In the genomic region with DNA sequence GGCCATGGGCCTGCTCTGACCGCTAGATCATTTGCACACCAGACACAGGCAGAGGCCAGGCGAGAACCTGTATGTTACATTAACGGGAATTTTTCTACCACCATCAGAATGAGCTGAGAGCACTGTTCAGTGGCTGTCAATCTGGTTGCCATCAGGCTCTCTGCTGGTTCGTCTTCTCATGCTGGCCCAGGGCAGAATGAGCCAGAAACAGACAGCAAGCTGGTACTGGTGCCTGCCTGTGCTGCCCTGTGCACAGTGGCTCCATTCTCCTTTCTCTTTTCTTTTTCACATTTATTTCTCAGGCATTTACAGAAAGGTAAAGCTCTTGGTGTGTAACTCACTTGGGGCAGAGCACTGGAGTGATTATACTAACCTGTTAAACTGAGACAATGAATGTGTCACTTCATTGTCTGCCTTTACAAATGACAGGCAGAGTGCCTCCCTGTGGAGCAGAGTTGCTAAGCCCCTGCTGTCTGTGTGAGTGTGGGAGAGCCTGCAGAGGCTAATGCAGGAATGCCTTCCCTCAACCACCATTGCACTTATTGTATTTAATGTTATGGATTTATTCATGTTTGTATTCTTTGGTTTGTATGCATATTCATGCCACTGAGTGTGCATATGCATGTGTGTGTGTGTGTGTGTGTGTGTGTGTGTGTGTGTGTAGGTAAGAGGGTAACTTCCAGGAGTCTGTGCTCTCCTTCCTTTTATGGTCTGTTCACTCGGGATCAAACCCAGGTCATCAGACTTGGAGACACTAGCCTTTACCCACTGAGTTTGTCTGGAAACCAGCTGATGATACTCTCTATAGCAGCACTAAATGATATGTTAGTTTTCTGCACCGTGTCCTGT, we compare ENCODE assay signal across 18 mouse cellular contexts. TPM values are rescaled to one million over a fixed set of nuclear protein-coding genes. Genes with fewer than 3 reads are reported as not detected.
A peak's percentile ranks its signal among the peaks of the same experiment; 100 is the strongest.
DNase-seq lines count a peak whose midpoint lies in the region; ATAC-seq and TF ChIP-seq lines count a peak whose summit lies in the region.
"Had no signal": no experiment of that assay in that cellular context is flagged by ENCODE, and none has a peak within 500 bp of the region (broad histone marks: within the 10 kb centered on the region; RNA-seq: fewer than 3 reads in every experiment).

No protein-coding gene starts in this region.

- no peaks in the 10 kb centered on the region for H3K36me3 ChIP-seq in forebrain, postnatal 0 days (ENCODE audit: insufficient read depth)
- H3K36me3 ChIP-seq in midbrain, postnatal 0 days (ENCODE audit: insufficient read depth, low read length), result no peaks in the 10 kb centered on the region
- H3K36me3 ChIP-seq: G1E had no signal

- TF ChIP-seq CTCF in layer of hippocampus, adult 2 months (conservative IDR thresholded peaks at IDR 0.05), result peak; percentile 36
- TF ChIP-seq CTCF in forebrain, postnatal 0 days (IDR thresholded peaks at IDR 0.05; ENCODE audit: low read depth), result peak; percentile 35; the same call in 1 of the 2 replicates
- peak; percentile 50 for TF ChIP-seq CTCF in midbrain, postnatal 0 days (IDR thresholded peaks at IDR 0.05)

- DNase-seq in layer of hippocampus, adult 2 months (ENCODE audit: low spot score in 2 of 2), result no peak
- DNase-seq in layer of hippocampus, adult 8-10 months (ENCODE audit: low spot score in 2 of 2), result no peak
- peak; percentile 31 for DNase-seq in embryo, embryonic 11 days
- peak; percentile 14 for DNase-seq in forebrain, postnatal 0 days
- no peak for DNase-seq in midbrain, postnatal 0 days (ENCODE audit: low spot score)
- DNase-seq in T-cell, adult 2 months (ENCODE audit: low spot score), result no peak
- DNase-seq: adrenal gland, postnatal 25 days; heart, postnatal 14 days; kidney, adult 18-20 months; kidney, postnatal 4 days; lung, adult 18-20 months; lung, postnatal 4 days; spleen, adult 18-20 months had no signal

- no peak overlapping the region for H3K4me3 ChIP-seq in layer of hippocampus, adult 2 months
- H3K4me3 ChIP-seq in forebrain, postnatal 0 days (ENCODE audit: low read depth, low read length), result no peak overlapping the region
- H3K4me3 ChIP-seq in midbrain, postnatal 0 days (ENCODE audit: low read depth, low read length), result no peak overlapping the region
- H3K4me3 ChIP-seq: left cerebral cortex, adult 2 months; myocyte had no signal

- no peak overlapping the region for H3K9ac ChIP-seq in forebrain, postnatal 0 days
- H3K9ac ChIP-seq in midbrain, postnatal 0 days (replicated peaks; ENCODE audit: low read length, poor library complexity, severe bottlenecking), result no peak overlapping the region

- 48% methylated on average over 6 of the region's 6 CpGs for WGBS in forebrain, postnatal 0 days
- 56% methylated on average over 6 of the region's 6 CpGs for WGBS in midbrain, postnatal 0 days

- no peaks in the 10 kb centered on the region for H3K9me3 ChIP-seq in forebrain, postnatal 0 days (ENCODE audit: low read length)
- H3K9me3 ChIP-seq in midbrain, postnatal 0 days (ENCODE audit: low read length), result no peaks in the 10 kb centered on the region

- no peak overlapping the region for H3K27ac ChIP-seq in layer of hippocampus, adult 2 months
- H3K27ac ChIP-seq in forebrain, postnatal 0 days (ENCODE audit: low read depth, low read length), result no peak overlapping the region
- no peak overlapping the region for H3K27ac ChIP-seq in midbrain, postnatal 0 days (ENCODE audit: low read depth, low read length)
- H3K27ac ChIP-seq: left cerebral cortex, adult 2 months had no signal

- no peaks in the 10 kb centered on the region for H3K27me3 ChIP-seq in forebrain, postnatal 0 days (ENCODE audit: insufficient read depth, low read length)
- no peaks in the 10 kb centered on the region for H3K27me3 ChIP-seq in midbrain, postnatal 0 days (ENCODE audit: insufficient read depth, low read length)

- H3K4me2 ChIP-seq in forebrain, postnatal 0 days (ENCODE audit: low read depth), result no peak overlapping the region
- H3K4me2 ChIP-seq in midbrain, postnatal 0 days (ENCODE audit: low read depth, low read length, poor library complexity, severe bottlenecking), result no peak overlapping the region

- H3K4me1 ChIP-seq in forebrain, postnatal 0 days (ENCODE audit: insufficient read depth), result no peaks in the 10 kb centered on the region
- H3K4me1 ChIP-seq in midbrain, postnatal 0 days (ENCODE audit: insufficient read depth, low read length), result no peaks in the 10 kb centered on the region

- peak; percentile 48; the same call in 1 of the 2 replicates for ATAC-seq in forebrain, postnatal 0 days
- ATAC-seq in midbrain, postnatal 0 days (ENCODE audit: low FRiP score), result no peak
- ATAC-seq in megakaryocyte progenitor cell, adult 5-6 weeks (replicated peaks; ENCODE audit: poor library complexity), result no peak

RNA-seq across cellular contexts. Expression of a gene that starts 1.3 kb away (rescaled TPM):
- under 1 TPM; 0.13 to 0.15 TPM for total RNA-seq in layer of hippocampus, adult 2 months (2021)
- under 1 TPM; 0.11 to 0.39 (median 0.23) TPM for total RNA-seq in layer of hippocampus, adult 8-10 months (2022)
- 0.08 and 0.10 TPM in 2 replicates for total RNA-seq in forebrain, postnatal 0 days (2014; rRNA removed)
- 0.10 and 0.13 TPM in 2 replicates for polyA plus RNA-seq in forebrain, postnatal 0 days (2015; fragmentation: Nextera tagmentation; extraction: Ambion mirVana)
- 0.28 and 0.38 TPM in 2 replicates for total RNA-seq in midbrain, postnatal 0 days (2014; rRNA removed)
- 0.10 and 0.18 TPM in 2 replicates for polyA plus RNA-seq in midbrain, postnatal 0 days (2015; fragmentation: Nextera tagmentation; extraction: Ambion mirVana)
- not detected in 2 replicates for total RNA-seq in megakaryocyte progenitor cell, adult 5-6 weeks (2015)
- not detected in 2 replicates for total RNA-seq in megakaryocyte progenitor cell, adult 5-6 weeks (2017)
- total RNA-seq: granulocyte monocyte progenitor cell, adult 5-6 weeks had no signal
- polyA plus RNA-seq: G1E, myocyte had no signal

Comparison
In these comparisons a context has a peak if more than half of its experiments do, and no peak if none do; other contexts are left out.
1. DNase-seq: peak in embryo, embryonic 11 days (single experiment) and forebrain, postnatal 0 days (single experiment); none in layer of hippocampus, adult 2 months (0 of 2), layer of hippocampus, adult 8-10 months (0 of 2), midbrain, postnatal 0 days (single experiment) and T-cell, adult 2 months (single experiment).
2. Peak in every context shown above with its lines, with median percentiles within 50 percentile points of each other: CTCF ChIP-seq.